In the genomic region with DNA sequence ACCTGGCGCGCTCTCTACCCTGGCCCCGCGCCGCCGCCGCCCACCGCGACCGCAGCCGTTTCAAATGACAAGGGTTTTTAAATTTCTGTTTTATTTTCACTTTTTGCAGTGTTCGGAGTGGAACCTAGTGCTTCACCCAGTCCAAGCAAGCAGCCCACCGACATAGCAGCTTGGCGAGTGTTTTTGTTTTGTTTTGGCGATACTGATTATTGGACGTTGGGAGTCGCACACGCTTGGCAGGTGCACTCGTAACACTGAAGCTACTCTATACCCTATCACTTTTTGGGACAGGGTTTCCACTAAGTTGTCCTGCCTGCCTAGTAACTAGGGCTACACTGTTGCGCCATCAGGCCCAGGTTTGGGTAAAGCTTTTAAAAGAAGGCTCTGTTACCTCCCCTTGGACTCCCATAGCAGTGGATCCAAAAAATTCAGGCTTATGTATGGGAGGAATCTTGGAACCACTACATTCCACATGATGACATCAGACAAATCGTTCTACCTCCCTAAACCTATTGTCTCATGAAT, we compare ENCODE assay signal across 8 mouse cellular contexts. TPM values are rescaled to one million over a fixed set of nuclear protein-coding genes. Genes with fewer than 3 reads are reported as not detected.
DNase-seq lines count a peak whose midpoint lies in the region; ATAC-seq and TF ChIP-seq lines count a peak whose summit lies in the region.

No protein-coding gene starts in this region.

- peaks cover 24% of the 10 kb centered on the region for H3K79me2 ChIP-seq in MEL (ENCODE audit: control insufficient read depth, insufficient read depth, low read length, poor library complexity)

- peak overlapping the region; percentile 81 for H3K9ac ChIP-seq in heart, embryonic 16.5 days (ENCODE audit: low read length)
- H3K9ac ChIP-seq in MEL (ENCODE audit: control insufficient read depth, low read depth, low read length, poor library complexity, severe bottlenecking): peak overlapping the region; percentile 82
- peak overlapping the region; percentile 74 for H3K9ac ChIP-seq in midbrain, embryonic 11.5 days (ENCODE audit: low read length)

- peak overlapping the region; percentile 98 for H3K27ac ChIP-seq in heart, embryonic 16.5 days (ENCODE audit: low read length)
- H3K27ac ChIP-seq in MEL (ENCODE audit: control insufficient read depth, low read depth, low read length): peak overlapping the region; percentile 95
- H3K27ac ChIP-seq in hindbrain, embryonic 10.5 days: peak overlapping the region; percentile 95
- H3K27ac ChIP-seq in midbrain, embryonic 11.5 days (ENCODE audit: low read depth, low read length): no peak overlapping the region

- H3K27me3 ChIP-seq in heart, embryonic 16.5 days (ENCODE audit: control insufficient read depth, insufficient read depth, low read length): no peaks in the 10 kb centered on the region
- no peaks in the 10 kb centered on the region for H3K27me3 ChIP-seq in MEL (ENCODE audit: control insufficient read depth in 1 of 2, insufficient read depth in 2 of 2, low read length in 2 of 2)
- no peaks in the 10 kb centered on the region for H3K27me3 ChIP-seq in hindbrain, embryonic 10.5 days (ENCODE audit: insufficient read depth, poor library complexity, severe bottlenecking)
- H3K27me3 ChIP-seq in midbrain, embryonic 11.5 days (ENCODE audit: control insufficient read depth, insufficient read depth, low read length): no peaks in the 10 kb centered on the region

- TF ChIP-seq RAD21 in MEL (IDR thresholded peaks at IDR 0.05; ENCODE audit: low read depth, low read length): no peak

- no peaks in the 10 kb centered on the region for H3K9me3 ChIP-seq in heart, embryonic 16.5 days (replicated peaks; ENCODE audit: control insufficient read depth, low read length)
- H3K9me3 ChIP-seq in MEL (replicated peaks; ENCODE audit: insufficient read depth, low read length): no peaks in the 10 kb centered on the region
- no peaks in the 10 kb centered on the region for H3K9me3 ChIP-seq in hindbrain, embryonic 10.5 days
- H3K9me3 ChIP-seq in midbrain, embryonic 11.5 days (ENCODE audit: control insufficient read depth, low read length): no peaks in the 10 kb centered on the region

- 0 out of 6 replicates have a peak, but pooled peaks of 1 of the 3 experiments have one; percentile 6 for TF ChIP-seq CTCF in MEL (IDR thresholded peaks at IDR 0.05 in 2 of 3, conservative IDR thresholded peaks at IDR 0.05 in 1 of 3; ENCODE audit: control insufficient read depth in 1 of 3, insufficient read depth in 1 of 3, low read depth in 2 of 3, low read length in 3 of 3, poor library complexity in 1 of 3, severe bottlenecking in 1 of 3)

- H3K36me3 ChIP-seq in heart, embryonic 16.5 days (ENCODE audit: control insufficient read depth, insufficient read depth): peaks cover 5% of the 10 kb centered on the region
- peaks cover 0 to 15% of the 10 kb centered on the region in 2 experiments; a peak in 2 of 4 replicates for H3K36me3 ChIP-seq in MEL (ENCODE audit: control insufficient read depth in 1 of 2, insufficient read depth in 2 of 2, low read length in 2 of 2)
- peaks cover 26% of the 10 kb centered on the region for H3K36me3 ChIP-seq in hindbrain, embryonic 10.5 days
- H3K36me3 ChIP-seq in midbrain, embryonic 11.5 days (ENCODE audit: control insufficient read depth, insufficient read depth, low read length): peaks cover 6% of the 10 kb centered on the region

- H3K4me2 ChIP-seq in heart, embryonic 16.5 days (ENCODE audit: low read depth, low read length): peak overlapping the region; percentile 96
- peak overlapping the region; percentile 93 for H3K4me2 ChIP-seq in midbrain, embryonic 11.5 days

- H3K4me3 ChIP-seq in heart, embryonic 16.5 days (ENCODE audit: low read length): peak overlapping the region; percentile 82
- H3K4me3 ChIP-seq in MEL (ENCODE audit: control insufficient read depth in 1 of 2, insufficient read depth in 1 of 2, low read depth in 2 of 2, low read length in 2 of 2): peak overlapping the region; percentile 65 to 71
- H3K4me3 ChIP-seq in hindbrain, embryonic 10.5 days: peak overlapping the region; percentile 94
- peak overlapping the region; percentile 90 for H3K4me3 ChIP-seq in midbrain, embryonic 11.5 days (ENCODE audit: low read depth, low read length)

- no peak; a peak in 1 of 4 replicates for TF ChIP-seq POLR2A in MEL (IDR thresholded peaks at IDR 0.05; ENCODE audit: control insufficient read depth in 1 of 2, insufficient read depth in 1 of 2, low read depth in 1 of 2, low read length in 2 of 2, poor library complexity in 1 of 2)

- 3% methylated on average over 21 of the region's 21 CpGs for WGBS in heart, embryonic 16.5 days
- 4% methylated on average over 21 of the region's 21 CpGs for WGBS in hindbrain, embryonic 10.5 days
- WGBS in midbrain, embryonic 11.5 days: 5% methylated on average over 21 of the region's 21 CpGs

- no peak for TF ChIP-seq EP300 in MEL (IDR thresholded peaks at IDR 0.05; ENCODE audit: low read depth in 1 of 2, low read length in 2 of 2)

- peaks cover 17% of the 10 kb centered on the region for H3K4me1 ChIP-seq in heart, embryonic 16.5 days (ENCODE audit: control insufficient read depth, insufficient read depth, low read length)
- peaks cover 4 to 15% of the 10 kb centered on the region in 2 experiments for H3K4me1 ChIP-seq in MEL (ENCODE audit: control insufficient read depth in 1 of 2, insufficient read depth in 2 of 2, low read length in 2 of 2)
- peaks cover 35% of the 10 kb centered on the region for H3K4me1 ChIP-seq in hindbrain, embryonic 10.5 days (replicated peaks)
- H3K4me1 ChIP-seq in midbrain, embryonic 11.5 days (ENCODE audit: control insufficient read depth, insufficient read depth, low read length): peaks cover 20% of the 10 kb centered on the region

- intact Hi-C loops in heart, postnatal 25 days (cut with DNase I): no loop called here

- no peak for ATAC-seq in heart, embryonic 16.5 days (replicated peaks; ENCODE audit: extremely low read depth, insufficient read depth, low FRiP score)
- ATAC-seq in midbrain, embryonic 11.5 days (ENCODE audit: low FRiP score): no peak

- no peak for DNase-seq in heart, postnatal 25 days (ENCODE audit: low spot score)
- no peak for DNase-seq in MEL (ENCODE audit: low read depth, low spot score)
- no peak for DNase-seq in hindbrain, embryonic 10.5 days (ENCODE audit: low spot score)
- DNase-seq in midbrain, embryonic 11.5 days (ENCODE audit: low spot score, missing footprints): peak; percentile 88
- no peak for DNase-seq in thymus, postnatal 25 days
- DNase-seq in c-Kit-positive CD71-positive TER-119-positive erythroid progenitor cells, embryonic 14.5 days (ENCODE audit: low spot score): no peak
- no peak for DNase-seq in cerebellum, postnatal 4 days (ENCODE audit: low spot score in 2 of 2)

TF ChIP-seq in MEL, 35 proteins besides CTCF, POLR2A, EP300 and RAD21 (continues in another document):
- no peak for TF ChIP-seq MAFK (IDR thresholded peaks at IDR 0.05; ENCODE audit: borderline replicate concordance, low read depth, low read length)
- TF ChIP-seq ZMIZ1 (IDR thresholded peaks at IDR 0.05; ENCODE audit: low read depth, low read length): no peak; the same call in 1 of the 2 replicates
- no peak for TF ChIP-seq MAZ (IDR thresholded peaks at IDR 0.05; ENCODE audit: low read depth, low read length)
- no peak for TF ChIP-seq POLR2AphosphoS5 (IDR thresholded peaks at IDR 0.05; ENCODE audit: borderline replicate concordance, low read depth, low read length)
- no peak for TF ChIP-seq POLR2AphosphoS2 (IDR thresholded peaks at IDR 0.05; ENCODE audit: low read length)
- no peak for TF ChIP-seq ZNF384 (IDR thresholded peaks at IDR 0.05; ENCODE audit: low read depth, low read length)
- TF ChIP-seq GABPA (IDR thresholded peaks at IDR 0.05; ENCODE audit: low read depth, low read length): no peak
- no peak for TF ChIP-seq E2F4 (IDR thresholded peaks at IDR 0.05; ENCODE audit: borderline replicate concordance, low read depth, low read length)
- TF ChIP-seq ETS1 (IDR thresholded peaks at IDR 0.05; ENCODE audit: low read depth, low read length): 0 out of 2 replicates have a peak, but pooled peaks have one; percentile 10
- no peak for TF ChIP-seq TAL1 (IDR thresholded peaks at IDR 0.05; ENCODE audit: low read length)
- no peak for TF ChIP-seq MYB (IDR thresholded peaks at IDR 0.05; ENCODE audit: low read depth, low read length)
- 0 out of 2 replicates have a peak, but pooled peaks have one; percentile 74 for TF ChIP-seq CHD1 (IDR thresholded peaks at IDR 0.05; ENCODE audit: low read depth, low read length)
- TF ChIP-seq USF1 (IDR thresholded peaks at IDR 0.05; ENCODE audit: low read depth, low read length): no peak
- no peak for TF ChIP-seq MEF2A (IDR thresholded peaks at IDR 0.05; ENCODE audit: extremely low read depth, insufficient replicate concordance, low read depth, low read length, poor library complexity, severe bottlenecking)

RNA-seq across cellular contexts. Expression of a gene that starts 1.3 kb away (rescaled TPM):
- polyA plus RNA-seq in heart, embryonic 16.5 days (2015; fragmentation: Nextera tagmentation; extraction: Ambion mirVana): 16.4 and 16.9 TPM in 2 replicates
- 10 to 100 TPM; 10.8 to 11.1 TPM for total RNA-seq in heart, postnatal 25 days (2021)
- 14.5 and 16.2 TPM in 2 replicates for total RNA-seq in MEL (2012; rRNA removed)
- 10 to 100 TPM in 1 of 2 experiments, not detected in 1; 36.6 TPM for polyA plus RNA-seq in MEL (2012; ENCODE audit: insufficient read depth in 1 of 2, insufficient read length in 2 of 2, low read depth in 1 of 2, low replicate concordance in 2 of 2, missing spikeins in 1 of 2)
- polyA plus RNA-seq in hindbrain, embryonic 10.5 days (2016; fragmentation: Nextera tagmentation; extraction: Ambion mirVana): 40.0 and 46.5 TPM in 2 replicates
- polyA plus RNA-seq in midbrain, embryonic 11.5 days (2014; fragmentation: Nextera tagmentation; extraction: Ambion mirVana): 24.1 and 29.7 TPM in 2 replicates

RNA-seq across cellular contexts. Expression of a gene that starts 25.8 kb away (rescaled TPM):
- 201 and 223 TPM in 2 replicates for polyA plus RNA-seq in heart, embryonic 16.5 days (2015; fragmentation: Nextera tagmentation; extraction: Ambion mirVana)
- total RNA-seq in heart, postnatal 25 days (2021): 100 to 1,000 TPM; 119 to 129 TPM
- total RNA-seq in MEL (2012; rRNA removed): 631 and 709 TPM in 2 replicates
- polyA plus RNA-seq in MEL (2012; ENCODE audit: insufficient read depth in 1 of 2, insufficient read length in 2 of 2, low read depth in 1 of 2, low replicate concordance in 2 of 2, missing spikeins in 1 of 2): 100 to 1,000 TPM in 1 of 2 experiments, not detected in 1; 816 TPM
- polyA plus RNA-seq in hindbrain, embryonic 10.5 days (2016; fragmentation: Nextera tagmentation; extraction: Ambion mirVana): 330 and 353 TPM in 2 replicates
- 300 and 316 TPM in 2 replicates for polyA plus RNA-seq in midbrain, embryonic 11.5 days (2014; fragmentation: Nextera tagmentation; extraction: Ambion mirVana)

RNA-seq across cellular contexts. Expression of a gene that starts 42.1 kb away (rescaled TPM):
- polyA plus RNA-seq in heart, embryonic 16.5 days (2015; fragmentation: Nextera tagmentation; extraction: Ambion mirVana): 15.1 and 20.1 TPM in 2 replicates
- 10 to 100 TPM; 25.3 to 27.0 TPM for total RNA-seq in heart, postnatal 25 days (2021)
- 45.0 and 45.1 TPM in 2 replicates for total RNA-seq in MEL (2012; rRNA removed)
- 10 to 100 TPM in 1 of 2 experiments, not detected in 1; 56.7 TPM for polyA plus RNA-seq in MEL (2012; ENCODE audit: insufficient read depth in 1 of 2, insufficient read length in 2 of 2, low read depth in 1 of 2, low replicate concordance in 2 of 2, missing spikeins in 1 of 2)
- 20.6 and 22.3 TPM in 2 replicates for polyA plus RNA-seq in hindbrain, embryonic 10.5 days (2016; fragmentation: Nextera tagmentation; extraction: Ambion mirVana)
- polyA plus RNA-seq in midbrain, embryonic 11.5 days (2014; fragmentation: Nextera tagmentation; extraction: Ambion mirVana): 20.2 and 21.2 TPM in 2 replicates
